Mouse (Mus musculus): ENCODE measurements around the gene Kcnj3. TPM values are rescaled to one million over a fixed set of nuclear protein-coding genes. Genes with fewer than 3 reads are reported as not detected.

The Kcnj3 gene
- polyA plus RNA-seq, 1 experiment from 2014 or later, result 1.4 TPM

- no peak overlapping the region for H3K4me2 ChIP-seq (replicated peaks)
- 90% methylated on average over 1 of the region's 1 CpGs for WGBS
- H3K27me3 ChIP-seq (replicated peaks), result no peaks in the 10 kb centered on the region
- H3K27ac ChIP-seq, result no peak overlapping the region
- H3K36me3 ChIP-seq, result no peaks in the 10 kb centered on the region
- no peak overlapping the region for H3K9ac ChIP-seq
- no peaks in the 10 kb centered on the region for H3K9me3 ChIP-seq
- H3K4me3 ChIP-seq, result no peak overlapping the region
- H3K4me1 ChIP-seq, result no peaks in the 10 kb centered on the region
- ATAC-seq (ENCODE audit: low FRiP score, low read depth), result no peak
Observed at GRCm38 (mm10) chr2:55535482-55535881, 99.7 kb downstream of the Kcnj3 start.

DNA sequence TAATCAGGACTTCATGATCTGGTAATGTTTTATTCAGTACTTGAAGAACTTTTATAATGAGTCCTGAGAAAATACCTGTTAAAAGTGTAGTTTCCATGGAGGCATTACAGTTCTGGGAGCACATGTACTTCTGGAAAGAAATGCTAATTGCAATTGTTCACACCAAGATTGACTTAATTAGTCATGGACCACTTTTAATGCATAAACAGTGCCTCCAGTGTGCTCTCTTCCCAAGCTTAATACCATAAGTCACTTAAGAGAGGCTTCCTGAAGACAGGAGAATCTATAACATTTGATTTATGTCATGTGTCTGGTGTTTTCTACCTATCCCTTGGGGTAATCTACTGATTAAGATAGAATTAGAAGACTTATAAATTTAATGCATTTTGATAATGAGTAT lies 111.8 kb downstream of the Kcnj3 start:
- peak; percentile 56; the same call in 1 of the 2 replicates for ATAC-seq (ENCODE audit: low FRiP score, low read depth)
- H3K9me3 ChIP-seq, result no peaks in the 10 kb centered on the region
- H3K9ac ChIP-seq, result no peak overlapping the region
- no peak overlapping the region for H3K4me2 ChIP-seq (replicated peaks)
- H3K4me3 ChIP-seq, result no peak overlapping the region
- H3K36me3 ChIP-seq, result no peaks in the 10 kb centered on the region
- H3K27ac ChIP-seq, result no peak overlapping the region
- no peaks in the 10 kb centered on the region for H3K4me1 ChIP-seq
- no peaks in the 10 kb centered on the region for H3K27me3 ChIP-seq (replicated peaks)

GRCm38 (mm10) chr2:55558368-55558985 lies 122.7 kb downstream of the Kcnj3 start:
- WGBS, result 68% methylated on average over 4 of the region's 4 CpGs
- no peaks in the 10 kb centered on the region for H3K9me3 ChIP-seq
- no peak overlapping the region for H3K4me2 ChIP-seq (replicated peaks)
- H3K27me3 ChIP-seq (replicated peaks), result no peaks in the 10 kb centered on the region
- no peak overlapping the region for H3K9ac ChIP-seq
- H3K36me3 ChIP-seq, result no peaks in the 10 kb centered on the region
- ATAC-seq (ENCODE audit: low FRiP score, low read depth), result no peak
- H3K27ac ChIP-seq, result no peak overlapping the region
- no peaks in the 10 kb centered on the region for H3K4me1 ChIP-seq
- H3K4me3 ChIP-seq, result no peak overlapping the region

GRCm38 (mm10) chr2:55569291-55569690 lies 133.5 kb downstream of the Kcnj3 start:
- H3K9ac ChIP-seq, result no peak overlapping the region
- H3K27ac ChIP-seq, result no peak overlapping the region
- no peaks in the 10 kb centered on the region for H3K36me3 ChIP-seq
- no peaks in the 10 kb centered on the region for H3K27me3 ChIP-seq (replicated peaks)
- no peaks in the 10 kb centered on the region for H3K9me3 ChIP-seq
- 94% methylated on average over 7 of the region's 7 CpGs for whole genome bisulfite sequencing
- H3K4me3 ChIP-seq, result no peak overlapping the region
- ATAC-seq (ENCODE audit: low FRiP score, low read depth), result no peak
- H3K4me1 ChIP-seq, result no peaks in the 10 kb centered on the region
- no peak overlapping the region for H3K4me2 ChIP-seq (replicated peaks)

DNA sequence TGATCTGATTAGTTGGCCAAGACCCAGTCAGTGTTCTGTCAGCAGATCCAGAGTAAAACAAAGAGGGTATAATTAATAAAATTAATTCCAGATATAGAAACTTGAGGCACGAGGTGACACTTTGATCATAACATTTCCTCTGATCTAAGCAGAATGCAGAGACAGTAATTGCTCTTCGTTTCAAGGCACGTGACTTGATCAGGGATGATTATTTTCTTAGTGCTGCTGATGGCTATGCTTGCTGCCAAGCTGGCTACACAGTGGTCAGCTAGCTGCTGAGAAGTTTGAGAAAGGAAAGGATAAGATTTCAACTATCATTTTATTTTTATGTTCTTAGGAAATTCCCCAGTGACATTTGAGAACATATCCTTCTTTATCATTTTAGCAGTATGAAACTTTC lies 135.7 kb downstream of the Kcnj3 start:
- no peaks in the 10 kb centered on the region for H3K4me1 ChIP-seq
- H3K9me3 ChIP-seq, result no peaks in the 10 kb centered on the region
- ATAC-seq (ENCODE audit: low FRiP score, low read depth), result no peak
- H3K4me2 ChIP-seq (replicated peaks), result no peak overlapping the region
- H3K27me3 ChIP-seq (replicated peaks), result no peaks in the 10 kb centered on the region
- no peak overlapping the region for H3K4me3 ChIP-seq
- H3K27ac ChIP-seq, result no peak overlapping the region
- H3K9ac ChIP-seq, result no peak overlapping the region
- no peaks in the 10 kb centered on the region for H3K36me3 ChIP-seq
- 78% methylated on average over 3 of the region's 3 CpGs for WGBS

DNA sequence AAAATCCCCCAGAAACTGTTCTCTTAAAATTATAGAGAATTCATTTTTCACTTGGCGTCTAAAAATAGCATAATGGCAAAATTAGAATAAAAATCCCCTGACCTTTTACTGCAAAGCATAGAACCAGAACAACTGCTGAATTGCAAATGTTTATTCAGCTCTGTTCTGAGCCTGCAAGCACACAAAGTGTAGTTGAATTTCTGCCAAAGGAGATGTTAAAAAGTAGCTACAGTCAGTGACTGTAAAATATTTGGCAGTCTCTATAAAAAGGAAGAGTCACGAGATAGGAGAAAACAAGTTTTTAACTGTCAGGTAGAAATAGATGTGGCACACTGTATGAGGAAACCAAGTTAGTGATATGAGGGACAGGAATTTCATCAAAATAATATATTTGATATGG lies 144.5 kb downstream of the Kcnj3 start:
- WGBS, result 82% methylated on average over 2 of the region's 2 CpGs
- Histone ChIP-seq H3K27me3 (replicated peaks) (no peaks in the 10 kb centered on the region), H3K27ac (no peak overlapping the region), H3K4me2 (replicated peaks) (no peak overlapping the region), H3K4me3 (no peak overlapping the region), H3K4me1 (no peaks in the 10 kb centered on the region), H3K36me3 (no peaks in the 10 kb centered on the region), H3K9me3 (no peaks in the 10 kb centered on the region), H3K9ac (no peak overlapping the region)
- no peak for ATAC-seq (ENCODE audit: low FRiP score, low read depth)

- no peaks in the 10 kb centered on the region for H3K9me3 ChIP-seq
- H3K27ac ChIP-seq, result no peak overlapping the region
- no peaks in the 10 kb centered on the region for H3K4me1 ChIP-seq
- ATAC-seq (ENCODE audit: low FRiP score, low read depth), result no peak
- no peak overlapping the region for H3K4me2 ChIP-seq (replicated peaks)
- no peaks in the 10 kb centered on the region for H3K36me3 ChIP-seq
- WGBS, result 66% methylated on average over 3 of the region's 3 CpGs
- H3K4me3 ChIP-seq, result no peak overlapping the region
- H3K9ac ChIP-seq, result no peak overlapping the region
- no peaks in the 10 kb centered on the region for H3K27me3 ChIP-seq (replicated peaks)
Observed at GRCm38 (mm10) chr2:55591226-55591988, 155.6 kb downstream of the Kcnj3 start.

Measured in neural tube, embryonic 12.5 days (tissue).